Mouse (Mus musculus): Measurements from ENCODE around the gene Ccs.

DNA sequence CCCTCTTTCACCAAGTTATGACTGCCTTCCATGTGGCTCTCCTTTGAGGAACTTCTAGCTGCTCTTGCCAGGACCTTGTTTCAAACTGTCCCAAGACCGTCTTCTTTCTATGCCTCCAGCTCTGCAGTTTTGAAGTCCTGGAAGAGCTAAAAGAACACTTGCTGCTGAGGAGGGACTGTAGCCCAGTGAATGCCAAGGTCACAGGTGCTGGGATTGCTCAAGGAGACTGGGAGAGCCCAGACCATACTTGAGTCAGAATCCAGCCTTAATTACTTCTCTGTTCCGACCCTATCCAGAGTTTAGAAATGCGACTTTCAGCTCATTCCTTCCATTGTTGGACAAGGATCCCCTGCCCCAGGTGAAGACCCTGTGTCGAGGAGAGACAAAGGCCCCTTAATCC, 16.8 kb upstream of the Ccs start:
- TF ChIP-seq GATA2 (IDR thresholded peaks at IDR 0.05; ENCODE audit: borderline replicate concordance, low read depth, low read length) = no peak
- TF ChIP-seq CTCF (IDR thresholded peaks at IDR 0.05; ENCODE audit: low read depth, low read length) = no peak
